Mouse (Mus musculus): Measurements from ENCODE around the gene Pld5. TPM values are rescaled to one million over a fixed set of nuclear protein-coding genes. Genes with fewer than 3 reads are reported as not detected.

Pld5 gene
- polyA plus RNA-seq, 1 experiment from 2014 or later, result 4.6 TPM

- H3K4me1 ChIP-seq (ENCODE audit: control insufficient read depth, insufficient read depth, low read length), result no peaks in the 10 kb centered on the region
- H3K9me3 ChIP-seq (ENCODE audit: control insufficient read depth, low read length), result no peaks in the 10 kb centered on the region
- ATAC-seq (ENCODE audit: low FRiP score, low TSS enrichment), result no peak
- H3K4me3 ChIP-seq (replicated peaks; ENCODE audit: low read depth, low read length), result no peak overlapping the region
- no peak for DNase-seq
- H3K36me3 ChIP-seq (ENCODE audit: control insufficient read depth, insufficient read depth, low read length), result no peaks in the 10 kb centered on the region
- H3K9ac ChIP-seq (replicated peaks; ENCODE audit: low read length), result no peak overlapping the region
- WGBS, result 92% methylated on average over 7 of the region's 7 CpGs
- H3K27me3 ChIP-seq (ENCODE audit: control insufficient read depth, insufficient read depth, low read length), result no peaks in the 10 kb centered on the region
- H3K4me2 ChIP-seq (ENCODE audit: low read length), result no peak overlapping the region
- no peak overlapping the region for H3K27ac ChIP-seq (replicated peaks; ENCODE audit: low read depth, low read length)
Measured at GRCm38 (mm10) chr1:175943168-175943567, 331.9 kb downstream of the Pld5 start.

GRCm38 (mm10) chr1:175938731-175939130 lies 336.4 kb downstream of the Pld5 start:
- ATAC-seq (ENCODE audit: low FRiP score, low TSS enrichment) (no peak), DNase-seq (no peak)
- H3K4me2 ChIP-seq (ENCODE audit: low read length), result no peak overlapping the region
- no peaks in the 10 kb centered on the region for H3K4me1 ChIP-seq (ENCODE audit: control insufficient read depth, insufficient read depth, low read length)
- H3K4me3 ChIP-seq (replicated peaks; ENCODE audit: low read depth, low read length), result no peak overlapping the region
- H3K27ac ChIP-seq (replicated peaks; ENCODE audit: low read depth, low read length), result no peak overlapping the region
- WGBS, result 85% methylated on average over 3 of the region's 3 CpGs
- no peaks in the 10 kb centered on the region for H3K27me3 ChIP-seq (ENCODE audit: control insufficient read depth, insufficient read depth, low read length)
- H3K36me3 ChIP-seq (ENCODE audit: control insufficient read depth, insufficient read depth, low read length), result no peaks in the 10 kb centered on the region
- no peaks in the 10 kb centered on the region for H3K9me3 ChIP-seq (ENCODE audit: control insufficient read depth, low read length)
- H3K9ac ChIP-seq (replicated peaks; ENCODE audit: low read length), result no peak overlapping the region

GRCm38 (mm10) chr1:175936282-175936737 lies 338.8 kb downstream of the Pld5 start:
- Histone ChIP-seq H3K4me1 (ENCODE audit: control insufficient read depth, insufficient read depth, low read length) (no peaks in the 10 kb centered on the region), H3K27ac (replicated peaks; ENCODE audit: low read depth, low read length) (no peak overlapping the region), H3K9me3 (ENCODE audit: control insufficient read depth, low read length) (no peaks in the 10 kb centered on the region), H3K27me3 (ENCODE audit: control insufficient read depth, insufficient read depth, low read length) (no peaks in the 10 kb centered on the region), H3K36me3 (ENCODE audit: control insufficient read depth, insufficient read depth, low read length) (no peaks in the 10 kb centered on the region), H3K4me3 (replicated peaks; ENCODE audit: low read depth, low read length) (0 out of 2 replicates have a peak overlapping the region, but pooled peaks have one; percentile 17), H3K9ac (replicated peaks; ENCODE audit: low read length) (peak overlapping the region; percentile 27; the same call in 1 of the 2 replicates), H3K4me2 (ENCODE audit: low read length) (peak overlapping the region; percentile 46)
- ATAC-seq (ENCODE audit: low FRiP score, low TSS enrichment) (peak; percentile 78), DNase-seq (peak; percentile 96)
- 10% methylated on average over 11 of the region's 11 CpGs for WGBS

- no peak for ATAC-seq (ENCODE audit: low FRiP score, low TSS enrichment)
- H3K27me3 ChIP-seq (ENCODE audit: control insufficient read depth, insufficient read depth, low read length), result no peaks in the 10 kb centered on the region
- 95% methylated on average over 5 of the region's 5 CpGs for WGBS
Measured at GRCm38 (mm10) chr1:175931391-175931790, 343.7 kb downstream of the Pld5 start.

GRCm38 (mm10) chr1:175923848-175924787 lies 351.0 kb downstream of the Pld5 start:
- H3K4me2 ChIP-seq (ENCODE audit: low read length), result no peak overlapping the region
- H3K36me3 ChIP-seq (ENCODE audit: control insufficient read depth, insufficient read depth, low read length), result no peaks in the 10 kb centered on the region
- no peak overlapping the region for H3K27ac ChIP-seq (replicated peaks; ENCODE audit: low read depth, low read length)
- ATAC-seq (ENCODE audit: low FRiP score, low TSS enrichment) (0 out of 2 replicates have a peak, but pooled peaks have one; percentile 40), DNase-seq (peak; percentile 93)
- H3K9ac ChIP-seq (replicated peaks; ENCODE audit: low read length), result no peak overlapping the region
- WGBS, result 56% methylated on average over 7 of the region's 7 CpGs
- H3K27me3 ChIP-seq (ENCODE audit: control insufficient read depth, insufficient read depth, low read length), result no peaks in the 10 kb centered on the region
- no peaks in the 10 kb centered on the region for H3K4me1 ChIP-seq (ENCODE audit: control insufficient read depth, insufficient read depth, low read length)
- H3K4me3 ChIP-seq (replicated peaks; ENCODE audit: low read depth, low read length), result no peak overlapping the region
- H3K9me3 ChIP-seq (ENCODE audit: control insufficient read depth, low read length), result no peaks in the 10 kb centered on the region

More at GRCm38 (mm10) chr1:175931391-175931790, 343.7 kb downstream of the Pld5 start:
- no peak overlapping the region for H3K4me3 ChIP-seq (replicated peaks; ENCODE audit: low read depth, low read length)
- no peak for DNase-seq
- H3K9me3 ChIP-seq (ENCODE audit: control insufficient read depth, low read length), result no peaks in the 10 kb centered on the region
- no peak overlapping the region for H3K27ac ChIP-seq (replicated peaks; ENCODE audit: low read depth, low read length)
- no peaks in the 10 kb centered on the region for H3K36me3 ChIP-seq (ENCODE audit: control insufficient read depth, insufficient read depth, low read length)
- H3K9ac ChIP-seq (replicated peaks; ENCODE audit: low read length), result no peak overlapping the region
- H3K4me1 ChIP-seq (ENCODE audit: control insufficient read depth, insufficient read depth, low read length), result no peaks in the 10 kb centered on the region
- no peak overlapping the region for H3K4me2 ChIP-seq (ENCODE audit: low read length)

- Histone ChIP-seq H3K4me1 (ENCODE audit: control insufficient read depth, insufficient read depth, low read length) (no peaks in the 10 kb centered on the region), H3K4me3 (replicated peaks; ENCODE audit: low read depth, low read length) (no peak overlapping the region), H3K27me3 (ENCODE audit: control insufficient read depth, insufficient read depth, low read length) (no peaks in the 10 kb centered on the region), H3K27ac (replicated peaks; ENCODE audit: low read depth, low read length) (no peak overlapping the region), H3K4me2 (ENCODE audit: low read length) (no peak overlapping the region), H3K9me3 (ENCODE audit: control insufficient read depth, low read length) (no peaks in the 10 kb centered on the region), H3K9ac (replicated peaks; ENCODE audit: low read length) (no peak overlapping the region), H3K36me3 (ENCODE audit: control insufficient read depth, insufficient read depth, low read length) (no peaks in the 10 kb centered on the region)
- ATAC-seq (ENCODE audit: low FRiP score, low TSS enrichment), result no peak
- no peak for DNase-seq
- 92% methylated on average over 8 of the region's 8 CpGs for WGBS
Measured at GRCm38 (mm10) chr1:175921091-175921490, 354.0 kb downstream of the Pld5 start.

- H3K4me3 ChIP-seq (replicated peaks; ENCODE audit: low read depth, low read length), result no peak within 1 kb of the TSS
- H3K4me1 ChIP-seq (ENCODE audit: control insufficient read depth, insufficient read depth, low read length), result no peaks in the 10 kb centered on the region
- no peaks in the 10 kb centered on the region for H3K36me3 ChIP-seq (ENCODE audit: control insufficient read depth, insufficient read depth, low read length)
- no peak for ATAC-seq (ENCODE audit: low FRiP score, low TSS enrichment)
- 93% methylated on average over 9 of the region's 9 CpGs for WGBS
- H3K27ac ChIP-seq (replicated peaks; ENCODE audit: low read depth, low read length), result no peak within 1 kb of the TSS
- H3K9ac ChIP-seq (replicated peaks; ENCODE audit: low read length), result no peak within 1 kb of the TSS
- H3K27me3 ChIP-seq (ENCODE audit: control insufficient read depth, insufficient read depth, low read length), result no peaks in the 10 kb centered on the region
- no peaks in the 10 kb centered on the region for H3K9me3 ChIP-seq (ENCODE audit: control insufficient read depth, low read length)
- DNase-seq, result no peak
- no peak within 1 kb of the TSS for H3K4me2 ChIP-seq (ENCODE audit: low read length)
Measured at GRCm38 (mm10) chr1:175920029-175920428, 355.1 kb downstream of the Pld5 start, which contains the start of gene Gm38100. TSS of gene Gm38100 (plus strand) at chr1:175920329.

- H3K4me2 ChIP-seq (ENCODE audit: low read length), result no peak overlapping the region
- H3K9me3 ChIP-seq (ENCODE audit: control insufficient read depth, low read length), result no peaks in the 10 kb centered on the region
- no peaks in the 10 kb centered on the region for H3K27me3 ChIP-seq (ENCODE audit: control insufficient read depth, insufficient read depth, low read length)
- H3K36me3 ChIP-seq (ENCODE audit: control insufficient read depth, insufficient read depth, low read length), result no peaks in the 10 kb centered on the region
- ATAC-seq (ENCODE audit: low FRiP score, low TSS enrichment) (no peak), DNase-seq (no peak)
- 88% methylated on average over 5 of the region's 5 CpGs for WGBS
- no peak overlapping the region for H3K27ac ChIP-seq (replicated peaks; ENCODE audit: low read depth, low read length)
- H3K9ac ChIP-seq (replicated peaks; ENCODE audit: low read length), result no peak overlapping the region
- H3K4me3 ChIP-seq (replicated peaks; ENCODE audit: low read depth, low read length), result no peak overlapping the region
- no peaks in the 10 kb centered on the region for H3K4me1 ChIP-seq (ENCODE audit: control insufficient read depth, insufficient read depth, low read length)
Measured at GRCm38 (mm10) chr1:175913728-175914303, 361.3 kb downstream of the Pld5 start.
